8 mouse cellular contexts compared by ENCODE assay signal in the genomic region with DNA sequence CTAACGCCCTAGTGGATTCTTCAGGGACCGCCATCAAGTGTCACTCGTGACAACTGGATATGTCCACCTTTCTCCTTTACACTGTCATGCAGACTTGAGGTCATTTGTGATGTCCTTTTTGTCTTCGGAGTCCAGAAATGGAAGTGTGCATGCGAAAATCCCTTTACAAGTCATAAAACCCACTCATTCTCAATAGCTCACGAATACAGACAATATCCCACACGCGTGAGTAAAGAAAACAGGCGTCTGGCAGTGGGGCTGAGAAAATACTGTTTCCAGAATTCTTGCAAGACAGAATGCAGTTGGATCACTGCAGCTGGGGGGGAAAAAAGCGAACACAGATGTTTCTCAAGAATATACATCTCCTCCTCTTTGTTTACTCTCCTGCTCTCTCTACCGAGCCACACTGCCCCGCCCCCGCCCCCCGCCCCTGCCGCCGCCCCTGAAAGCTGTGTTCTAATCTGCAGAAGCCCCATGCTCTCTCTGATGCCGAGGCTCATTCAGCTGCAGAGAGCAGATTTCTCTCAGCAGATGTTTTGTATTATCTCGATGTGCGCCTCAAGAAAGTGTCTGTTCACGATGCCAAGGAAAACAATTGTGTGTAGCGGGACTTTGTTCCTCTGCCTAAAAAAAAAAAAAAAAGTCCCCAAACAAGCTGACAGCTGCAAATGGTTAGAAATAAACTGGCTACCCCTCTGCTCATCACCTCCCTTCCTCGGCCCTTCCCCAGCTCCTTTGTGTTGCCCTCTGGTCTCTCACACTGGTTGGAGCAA.
A peak's percentile ranks its signal among the peaks of the same experiment; 100 is the strongest.
DNase-seq lines count a peak whose midpoint lies in the region; ATAC-seq lines count a peak whose summit lies in the region.

No protein-coding gene starts in this region.

- no peak for ATAC-seq in heart, embryonic 14.5 days (ENCODE audit: insufficient number of reproducible peaks, insufficient read depth, low FRiP score, low read depth)
- ATAC-seq in limb, embryonic 11.5 days (ENCODE audit: insufficient number of reproducible peaks, low FRiP score, low TSS enrichment, low read depth) = no peak
- ATAC-seq in stomach, embryonic 16.5 days (ENCODE audit: insufficient read depth, low FRiP score) = peak; percentile 64; the same call in 1 of the 2 replicates

- H3K27me3 ChIP-seq in heart, embryonic 14.5 days (ENCODE audit: control insufficient read depth, insufficient read depth, low read length) = 0 out of 2 replicates have a peak, but pooled peaks cover 3% of the 10 kb centered on the region
- no peaks in the 10 kb centered on the region for H3K27me3 ChIP-seq in limb, embryonic 11.5 days (ENCODE audit: control insufficient read depth, insufficient read depth, low read length)
- H3K27me3 ChIP-seq in stomach, embryonic 16.5 days (ENCODE audit: control insufficient read depth, insufficient read depth, low read length) = no peaks in the 10 kb centered on the region

- no peaks in the 10 kb centered on the region for H3K9me3 ChIP-seq in heart, embryonic 14.5 days (ENCODE audit: control insufficient read depth, low read length)
- no peaks in the 10 kb centered on the region for H3K9me3 ChIP-seq in limb, embryonic 11.5 days (ENCODE audit: control insufficient read depth, low read length)
- no peaks in the 10 kb centered on the region for H3K9me3 ChIP-seq in stomach, embryonic 16.5 days (replicated peaks; ENCODE audit: control insufficient read depth, low read length)

- no peak overlapping the region for H3K27ac ChIP-seq in heart, embryonic 14.5 days (replicated peaks in 1 of 2; ENCODE audit: control insufficient read depth in 1 of 2, insufficient read depth in 1 of 2, low read depth in 2 of 2, low read length in 2 of 2)
- H3K27ac ChIP-seq in limb, embryonic 11.5 days (replicated peaks; ENCODE audit: low read depth, low read length) = no peak overlapping the region
- peak overlapping the region; percentile 69 for H3K27ac ChIP-seq in stomach, embryonic 16.5 days (ENCODE audit: low read length)

- H3K4me2 ChIP-seq in heart, embryonic 14.5 days (ENCODE audit: low read length) = peak overlapping the region; percentile 33
- H3K4me2 ChIP-seq in limb, embryonic 11.5 days (ENCODE audit: low read depth, severe bottlenecking) = peak overlapping the region; percentile 26; the same call in 1 of the 2 replicates
- H3K4me2 ChIP-seq in stomach, embryonic 16.5 days (ENCODE audit: low read depth, low read length) = peak overlapping the region; percentile 28

- H3K36me3 ChIP-seq in heart, embryonic 14.5 days (ENCODE audit: control insufficient read depth, insufficient read depth, low read length) = no peaks in the 10 kb centered on the region
- no peaks in the 10 kb centered on the region for H3K36me3 ChIP-seq in limb, embryonic 11.5 days (ENCODE audit: control insufficient read depth, insufficient read depth, low read length)
- H3K36me3 ChIP-seq in stomach, embryonic 16.5 days (ENCODE audit: control insufficient read depth, insufficient read depth, low read length) = no peaks in the 10 kb centered on the region

- H3K4me3 ChIP-seq in heart, embryonic 14.5 days (ENCODE audit: control insufficient read depth in 1 of 2, insufficient read depth in 1 of 2, low read depth in 1 of 2, low read length in 2 of 2) = no peak overlapping the region
- H3K4me3 ChIP-seq in limb, embryonic 11.5 days (ENCODE audit: low read depth, low read length) = no peak overlapping the region
- no peak overlapping the region for H3K4me3 ChIP-seq in stomach, embryonic 16.5 days (replicated peaks; ENCODE audit: low read length)

- 38% methylated on average over 22 of the region's 22 CpGs for WGBS in heart, embryonic 14.5 days
- 35% methylated on average over 22 of the region's 22 CpGs for WGBS in limb, embryonic 11.5 days
- WGBS in stomach, embryonic 16.5 days = 34% methylated on average over 22 of the region's 22 CpGs

- H3K9ac ChIP-seq in heart, embryonic 14.5 days (ENCODE audit: low read length) = no peak overlapping the region
- 0 out of 2 replicates have a peak overlapping the region, but pooled peaks have one; percentile 9 for H3K9ac ChIP-seq in limb, embryonic 11.5 days (ENCODE audit: low read length)
- H3K9ac ChIP-seq in stomach, embryonic 16.5 days (ENCODE audit: low read length) = 0 out of 2 replicates have a peak overlapping the region, but pooled peaks have one; percentile 3

- DNase-seq in lung, postnatal 10 days = peak; percentile 29
- no peak for DNase-seq in lung, postnatal 25 days (ENCODE audit: low spot score)
- peak; percentile 44 for DNase-seq in limb, embryonic 11.5 days (ENCODE audit: low spot score)
- DNase-seq in cerebellum, postnatal 4 days (ENCODE audit: low spot score in 2 of 2) = no peak
- DNase-seq in adrenal gland, postnatal 10 days = no peak
- no peak for DNase-seq in frontal cortex, postnatal 14 days (ENCODE audit: low spot score in 2 of 2)

- peaks cover 6 to 7% of the 10 kb centered on the region in 2 experiments for H3K4me1 ChIP-seq in heart, embryonic 14.5 days (ENCODE audit: control insufficient read depth in 2 of 2, insufficient read depth in 2 of 2, low read length in 2 of 2)
- no peaks in the 10 kb centered on the region for H3K4me1 ChIP-seq in limb, embryonic 11.5 days (ENCODE audit: control insufficient read depth, insufficient read depth, low read length)
- H3K4me1 ChIP-seq in stomach, embryonic 16.5 days (ENCODE audit: control insufficient read depth, insufficient read depth, low read length) = peaks cover 29% of the 10 kb centered on the region

Comparison
In these comparisons a context has a peak if more than half of its experiments do, and no peak if none do; other contexts are left out.
1. DNase-seq: peak in lung, postnatal 10 days (single experiment) and limb, embryonic 11.5 days (single experiment); none in lung, postnatal 25 days (single experiment), cerebellum, postnatal 4 days (0 of 2), adrenal gland, postnatal 10 days (single experiment) and frontal cortex, postnatal 14 days (0 of 2).
2. Peak in every context shown above with its lines, with median percentiles within 50 percentile points of each other: H3K4me2 ChIP-seq.